Mouse (Mus musculus) thymus, adult 2 months (tissue): ENCODE data around the gene Pla2g15.

ENCODE experiments used
- CTCF ChIP-seq: fragments of 200-500 bp; IDR thresholded peaks from 2 replicates; pipeline ENCODE4 v1.5.1; 2012; ENCODE audit warnings: mild to moderate bottlenecking, control low read depth, low read length, moderate library complexity, borderline replicate concordance; ENCODE audit not compliant: control insufficient read depth, poor library complexity, insufficient read depth; ENCODE audit errors: extremely low read depth
- POLR2A ChIP-seq: fragments of 200-500 bp; IDR thresholded peaks from 2 replicates; pipeline ENCODE4 v1.6.1; 2012; ENCODE audit warnings: mild to moderate bottlenecking, low read length, control low read depth, moderate library complexity; ENCODE audit not compliant: control insufficient read depth, poor library complexity, insufficient read depth; ENCODE audit errors: extremely low read depth

DNA sequence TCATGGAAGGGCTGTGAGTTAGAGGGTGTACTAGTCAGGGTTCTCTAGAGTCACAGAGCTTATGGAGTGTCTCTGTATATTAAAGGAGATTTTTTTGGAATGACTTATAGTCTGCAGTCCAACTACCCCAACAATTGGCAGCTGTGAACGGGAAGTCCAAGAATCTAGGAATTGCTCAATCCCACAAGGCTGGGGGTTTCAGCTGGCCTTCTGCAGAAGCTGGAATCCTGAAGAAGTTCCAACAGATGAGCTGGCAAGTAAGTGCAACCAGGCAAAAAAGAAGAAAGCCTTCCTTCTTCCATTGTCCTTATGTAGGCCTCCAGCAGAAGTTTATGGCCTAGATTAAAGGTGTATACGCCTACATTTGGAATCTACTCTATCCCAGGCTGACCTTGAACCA lies 4.9 kb upstream of the Pla2g15 start:
- TF ChIP-seq POLR2A (no peak), CTCF (no peak)
